Mouse (Mus musculus) heart, embryonic 13.5 days (tissue): ENCODE measurements around the gene Wdr83os. TPM values are rescaled to one million over a fixed set of nuclear protein-coding genes. Genes with fewer than 3 reads are reported as not detected.

Experiments
- ATAC-seq: fragments of 200-750 bp; cut with Nextera tagmentation; 2 replicates; pipeline ENCODE4 v1.8.0; 2017; ENCODE audit warnings: moderate TSS enrichment; ENCODE audit not compliant: insufficient number of reproducible peaks, low FRiP score, low TSS enrichment; ENCODE audit errors: extremely low read depth
- H3K27ac ChIP-seq: fragments of 300-500 bp; sonication (generic); replicated peaks from 2 replicates; pipeline ENCODE4 v1.5.1; 2015; ENCODE audit warnings: moderate library complexity, mild to moderate bottlenecking, inconsistent platforms
- H3K27me3 ChIP-seq: fragments of 300-500 bp; sonication (generic); replicated peaks from 2 replicates; pipeline ENCODE4 v1.6.1; 2015; ENCODE audit warnings: mild to moderate bottlenecking, inconsistent platforms
- H3K36me3 ChIP-seq: fragments of 300-500 bp; sonication (generic); 2 replicates; pipeline ENCODE4 v1.6.1; 2015; ENCODE audit warnings: mild to moderate bottlenecking, inconsistent platforms
- H3K4me1 ChIP-seq: fragments of 300-500 bp; sonication (generic); 2 replicates; pipeline ENCODE4 v1.6.1; 2015; ENCODE audit warnings: inconsistent platforms
- H3K4me2 ChIP-seq: fragments of 300-500 bp; sonication (generic); 2 replicates; pipeline ENCODE4 v1.6.1; 2015; ENCODE audit warnings: inconsistent platforms, mild to moderate bottlenecking, moderate library complexity
- H3K4me3 ChIP-seq: fragments of 300-500 bp; sonication (generic); 2 replicates; pipeline ENCODE4 v1.5.1; 2015; ENCODE audit warnings: moderate library complexity, mild to moderate bottlenecking, inconsistent platforms
- H3K9ac ChIP-seq: fragments of 300-500 bp; sonication (generic); 2 replicates; pipeline ENCODE4 v1.6.1; 2015; ENCODE audit warnings: inconsistent platforms, mild to moderate bottlenecking, moderate library complexity
- H3K9me3 ChIP-seq: fragments of 300-500 bp; sonication (generic); 2 replicates; pipeline ENCODE4 v1.6.1; 2016; ENCODE audit warnings: inconsistent platforms
- WGBS: fragments of 180-500 bp; shearing (Covaris S2); methylation state at CpG from one replicate; pipeline ENCODE4 v1.1.7; 2015; ENCODE audit warnings: mixed read lengths; 5-methylcytosine and 5-hydroxymethylcytosine counted together
- polyA plus RNA-seq: library from polyadenylated mRNA; unstranded; fragments of >200 nt; fragmentation: Nextera tagmentation; extraction: Ambion mirVana; gene quantifications from 2 replicates; pipeline ENCODE4 v1.2.1, GENCODE M21; 2015

Wdr83os gene
- polyA plus RNA-seq = 118 and 120 TPM in 2 replicates

- WGBS = under 1% methylated on average over 29 of the region's 30 CpGs
These were observed at the start of gene Wdr83os for GRCm38 (mm10) chr8:85080532-85081215. TSS of gene Wdr83os (plus strand) at chr8:85080740.

GRCm38 (mm10) chr8:85032622-85033311 is 47.8 kb upstream of the Wdr83os start:
- no peak overlapping the region for H3K4me2 ChIP-seq
- no peak overlapping the region for H3K9ac ChIP-seq
- no peaks in the 10 kb centered on the region for H3K27me3 ChIP-seq
- H3K9me3 ChIP-seq = no peaks in the 10 kb centered on the region
- H3K27ac ChIP-seq = no peak overlapping the region
- WGBS = 76% methylated on average over 4 of the region's 4 CpGs
- H3K4me1 ChIP-seq = peaks cover 41% of the 10 kb centered on the region
- peaks cover 52% of the 10 kb centered on the region for H3K36me3 ChIP-seq
- H3K4me3 ChIP-seq = no peak overlapping the region
- ATAC-seq = no peak

More at GRCm38 (mm10) chr8:85080532-85081215, at the start of gene Wdr83os:
- Histone ChIP-seq H3K4me2 (peak within 1 kb of the TSS; percentile 94), H3K27me3 (no peaks in the 10 kb centered on the region), H3K9ac (peak within 1 kb of the TSS; percentile 94), H3K4me1 (peaks cover 41% of the 10 kb centered on the region), H3K36me3 (peaks cover 36% of the 10 kb centered on the region), H3K9me3 (no peaks in the 10 kb centered on the region), H3K27ac (peak within 1 kb of the TSS; percentile 62), H3K4me3 (peak within 1 kb of the TSS; percentile 89)
- no peak for ATAC-seq

- Histone ChIP-seq H3K4me1 (peaks cover 38% of the 10 kb centered on the region), H3K9me3 (no peaks in the 10 kb centered on the region), H3K4me2 (peak overlapping the region; percentile 96; the same call in 1 of the 2 replicates), H3K27ac (no peak overlapping the region), H3K4me3 (no peak overlapping the region), H3K27me3 (no peaks in the 10 kb centered on the region), H3K9ac (no peak overlapping the region), H3K36me3 (peaks cover 52% of the 10 kb centered on the region)
- WGBS = 55% methylated on average over 1 of the region's 1 CpGs
- ATAC-seq = no peak
These were observed 46.7 kb upstream of the Wdr83os start for GRCm38 (mm10) chr8:85033867-85034266.

- H3K9ac ChIP-seq = peak overlapping the region; percentile 84
- H3K9me3 ChIP-seq = no peaks in the 10 kb centered on the region
- H3K27ac ChIP-seq = peak overlapping the region; percentile 83; the same call in 1 of the 2 replicates
- no peaks in the 10 kb centered on the region for H3K27me3 ChIP-seq
- no peak for ATAC-seq
- H3K4me2 ChIP-seq = peak overlapping the region; percentile 96
- peak overlapping the region; percentile 71 for H3K4me3 ChIP-seq
- peaks cover 37% of the 10 kb centered on the region for H3K4me1 ChIP-seq
- H3K36me3 ChIP-seq = peaks cover 44% of the 10 kb centered on the region
- 5% methylated on average over 13 of the region's 13 CpGs for WGBS
These were observed 45.8 kb upstream of the Wdr83os start for GRCm38 (mm10) chr8:85034764-85035163.

DNA sequence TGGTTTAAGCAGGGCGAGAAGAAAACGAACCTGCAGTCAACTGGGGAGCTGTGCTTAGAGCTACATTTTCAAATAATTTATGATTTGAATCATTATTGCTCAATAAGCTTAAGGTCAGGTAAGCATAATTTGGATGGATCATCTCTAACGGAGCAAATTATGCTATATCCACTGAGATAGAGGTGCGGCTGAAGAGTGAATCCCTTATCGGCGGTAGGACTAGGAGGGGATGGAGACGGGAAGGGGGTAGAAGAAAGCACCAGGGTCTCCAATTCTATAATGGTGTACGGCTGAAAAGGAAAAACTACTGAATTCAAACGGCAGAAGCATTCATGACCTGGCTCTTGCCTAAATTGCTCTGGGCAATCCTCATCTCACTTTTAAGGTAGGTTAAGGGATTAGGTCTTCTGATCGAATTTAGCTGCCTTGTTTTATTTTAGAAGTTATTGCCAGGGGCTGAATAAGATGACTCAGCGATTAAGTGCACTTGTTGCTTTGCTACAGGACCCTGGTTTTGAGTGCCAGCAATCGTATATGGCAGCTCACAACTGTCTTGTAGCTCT is 45.3 kb upstream of the Wdr83os start:
- H3K9me3 ChIP-seq = no peaks in the 10 kb centered on the region
- no peak for ATAC-seq
- WGBS = 4% methylated on average over 12 of the region's 12 CpGs

DNA sequence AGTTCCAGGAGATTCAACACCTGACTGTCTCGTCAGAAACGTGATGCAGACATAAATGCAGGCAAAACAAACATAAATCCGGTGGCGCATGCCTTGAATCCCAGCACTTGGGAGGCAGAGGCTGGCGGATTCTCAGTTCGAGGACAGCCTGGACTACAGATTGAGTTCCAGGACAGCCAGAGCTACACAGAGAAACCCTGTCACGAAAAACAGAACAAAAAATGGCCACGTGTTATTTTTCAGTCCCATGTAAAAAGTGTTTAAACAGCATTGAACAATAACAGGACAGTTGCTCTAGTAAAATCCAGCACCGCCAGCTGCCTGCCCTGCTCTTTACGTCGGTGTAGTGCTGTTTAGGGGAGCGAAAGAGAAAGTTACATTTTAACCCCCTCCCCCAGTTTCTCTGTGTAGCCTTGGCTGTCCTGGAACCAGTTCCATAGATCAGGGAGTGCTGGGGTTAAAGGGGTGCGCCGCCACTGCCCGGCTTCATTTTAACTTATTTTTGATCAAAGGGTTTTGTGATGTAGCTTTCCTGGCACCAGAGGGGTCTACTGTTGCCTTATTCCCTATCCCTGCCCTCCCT is 44.7 kb upstream of the Wdr83os start:
- Histone ChIP-seq H3K9me3 (no peaks in the 10 kb centered on the region), H3K36me3 (peaks cover 44% of the 10 kb centered on the region), H3K27ac (peak overlapping the region; percentile 83), H3K4me1 (peaks cover 46% of the 10 kb centered on the region), H3K27me3 (no peaks in the 10 kb centered on the region), H3K4me2 (peak overlapping the region; percentile 96), H3K9ac (peak overlapping the region; percentile 84), H3K4me3 (peak overlapping the region; percentile 71)
- under 1% methylated on average over 15 of the region's 15 CpGs for WGBS
- no peak for ATAC-seq

More for the DNA sequence above, 45.3 kb upstream of the Wdr83os start:
- Histone ChIP-seq H3K36me3 (peaks cover 44% of the 10 kb centered on the region), H3K27ac (peak overlapping the region; percentile 83), H3K27me3 (no peaks in the 10 kb centered on the region), H3K4me2 (peak overlapping the region; percentile 96), H3K9ac (peak overlapping the region; percentile 84), H3K4me3 (peak overlapping the region; percentile 71), H3K4me1 (peaks cover 42% of the 10 kb centered on the region)

DNA sequence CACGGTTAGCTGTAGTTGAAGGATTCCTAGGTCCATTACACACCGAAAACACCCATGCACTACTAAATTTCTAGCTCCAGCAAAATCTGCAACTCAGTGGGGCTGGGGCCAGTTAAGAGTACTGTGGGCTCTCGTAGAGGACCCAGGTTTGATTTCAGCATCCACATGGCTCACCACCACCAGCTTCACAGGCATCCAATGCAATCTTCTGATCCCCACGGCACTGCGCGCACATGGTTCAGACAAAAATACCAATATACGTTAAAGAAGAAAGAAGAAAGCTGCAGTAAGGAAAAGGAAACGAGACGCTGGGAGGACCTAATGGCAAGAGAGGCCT is 44.2 kb upstream of the Wdr83os start:
- Histone ChIP-seq H3K27ac (peak overlapping the region; percentile 83), H3K9me3 (no peaks in the 10 kb centered on the region), H3K27me3 (no peaks in the 10 kb centered on the region), H3K9ac (peak overlapping the region; percentile 84), H3K4me2 (peak overlapping the region; percentile 96), H3K4me1 (peaks cover 46% of the 10 kb centered on the region), H3K4me3 (peak overlapping the region; percentile 71), H3K36me3 (peaks cover 44% of the 10 kb centered on the region)
- 0% methylated on average over 9 of the region's 9 CpGs for whole genome bisulfite sequencing
- peak; percentile 12; the same call in 1 of the 2 replicates for ATAC-seq

GRCm38 (mm10) chr8:85036718-85037365 is 43.7 kb upstream of the Wdr83os start, which contains the start of gene Tnpo2:
TSS of gene Tnpo2 (plus strand) at chr8:85036915.
- peak within 1 kb of the TSS; percentile 99 for H3K27ac ChIP-seq
- H3K27me3 ChIP-seq = no peaks in the 10 kb centered on the region
- peak within 1 kb of the TSS; percentile 93 for H3K9ac ChIP-seq
- H3K9me3 ChIP-seq = no peaks in the 10 kb centered on the region
- peaks cover 46% of the 10 kb centered on the region for H3K4me1 ChIP-seq
- ATAC-seq = peak; percentile 92
- H3K4me3 ChIP-seq = peak within 1 kb of the TSS; percentile 71
- peaks cover 44% of the 10 kb centered on the region for H3K36me3 ChIP-seq
- under 1% methylated on average over 49 of the region's 59 CpGs for WGBS
- H3K4me2 ChIP-seq = peak within 1 kb of the TSS; percentile 96

- WGBS = 2% methylated on average over 14 of the region's 14 CpGs
- peaks cover 46% of the 10 kb centered on the region for H3K4me1 ChIP-seq
- peak overlapping the region; percentile 93 for H3K9ac ChIP-seq
- peak; percentile 38 for ATAC-seq
- no peaks in the 10 kb centered on the region for H3K27me3 ChIP-seq
- H3K4me2 ChIP-seq = peak overlapping the region; percentile 91
- no peaks in the 10 kb centered on the region for H3K9me3 ChIP-seq
- H3K4me3 ChIP-seq = peak overlapping the region; percentile 71
- peaks cover 44% of the 10 kb centered on the region for H3K36me3 ChIP-seq
- H3K27ac ChIP-seq = peak overlapping the region; percentile 99
These were observed 43.2 kb upstream of the Wdr83os start for GRCm38 (mm10) chr8:85037366-85037680.

GRCm38 (mm10) chr8:85037681-85038531 is 42.6 kb upstream of the Wdr83os start:
- no peaks in the 10 kb centered on the region for H3K9me3 ChIP-seq
- peak overlapping the region; percentile 71 for H3K4me3 ChIP-seq
- H3K4me1 ChIP-seq = peaks cover 46% of the 10 kb centered on the region
- peak overlapping the region; percentile 91 for H3K4me2 ChIP-seq
- ATAC-seq = 0 out of 2 replicates have a peak, but pooled peaks have one; percentile 10
- H3K27me3 ChIP-seq = no peaks in the 10 kb centered on the region
- H3K27ac ChIP-seq = peak overlapping the region; percentile 99
- WGBS = under 1% methylated on average over 56 of the region's 57 CpGs
- H3K36me3 ChIP-seq = peaks cover 44% of the 10 kb centered on the region
- H3K9ac ChIP-seq = peak overlapping the region; percentile 93
